Mouse (Mus musculus) lung, postnatal 10 days (tissue): ENCODE results near the gene Gsto1.

Experiments used
- DNase-seq: peaks from one replicate; pipeline ENCODE4 v3.0.0; 2021

Gsto1 gene

GRCm38 (mm10) chr19:47857957-47858942 is 3.5 kb downstream of the Gsto1 start:
- DNase-seq, result peak; percentile 87

- DNase-seq, result no peak
These were observed 4.4 kb downstream of the Gsto1 start for GRCm38 (mm10) chr19:47859180-47859579.

- no peak for DNase-seq
These were observed 7.8 kb downstream of the Gsto1 start for GRCm38 (mm10) chr19:47862581-47862980.

- DNase-seq, result no peak
These were observed 9.3 kb downstream of the Gsto1 start for GRCm38 (mm10) chr19:47864051-47864450.

GRCm38 (mm10) chr19:47864721-47865120 is 10.0 kb downstream of the Gsto1 start:
- DNase-seq, result no peak

- DNase-seq, result peak; percentile 96
These were observed 10.7 kb downstream of the Gsto1 start, which contains the start of gene Gsto2 for GRCm38 (mm10) chr19:47865353-47865947. Gsto2 (plus strand) TSS chr19:47865534.

- DNase-seq, result no peak
These were observed 12.9 kb downstream of the Gsto1 start for GRCm38 (mm10) chr19:47867628-47868175.

GRCm38 (mm10) chr19:47868951-47869350 is 14.2 kb downstream of the Gsto1 start:
- no peak for DNase-seq

GRCm38 (mm10) chr19:47869516-47869915 is 14.7 kb downstream of the Gsto1 start:
- DNase-seq, result no peak

GRCm38 (mm10) chr19:47870102-47870666 is 15.4 kb downstream of the Gsto1 start:
- no peak for DNase-seq

GRCm38 (mm10) chr19:47871515-47871914 is 16.7 kb downstream of the Gsto1 start:
- DNase-seq, result no peak

GRCm38 (mm10) chr19:47876252-47876651 is 21.5 kb downstream of the Gsto1 start:
- DNase-seq, result no peak

GRCm38 (mm10) chr19:47881538-47881937 is 26.8 kb downstream of the Gsto1 start:
- DNase-seq, result no peak

GRCm38 (mm10) chr19:47882151-47882881 is 27.5 kb downstream of the Gsto1 start:
- peak; percentile 86 for DNase-seq

- DNase-seq, result no peak
These were observed 28.1 kb downstream of the Gsto1 start for GRCm38 (mm10) chr19:47882882-47883254.

- DNase-seq, result no peak
These were observed 29.7 kb downstream of the Gsto1 start for GRCm38 (mm10) chr19:47884296-47885085.

- DNase-seq, result no peak
These were observed 30.5 kb downstream of the Gsto1 start for GRCm38 (mm10) chr19:47885191-47885743.

GRCm38 (mm10) chr19:47885886-47886285 is 31.1 kb downstream of the Gsto1 start:
- DNase-seq, result no peak

GRCm38 (mm10) chr19:47886617-47887016 is 31.8 kb downstream of the Gsto1 start:
- peak; percentile 87 for DNase-seq

GRCm38 (mm10) chr19:47887417-47887816 is 32.6 kb downstream of the Gsto1 start:
- no peak for DNase-seq

- DNase-seq, result no peak
These were observed 33.3 kb downstream of the Gsto1 start for GRCm38 (mm10) chr19:47888037-47888436.
